In the genomic region with DNA sequence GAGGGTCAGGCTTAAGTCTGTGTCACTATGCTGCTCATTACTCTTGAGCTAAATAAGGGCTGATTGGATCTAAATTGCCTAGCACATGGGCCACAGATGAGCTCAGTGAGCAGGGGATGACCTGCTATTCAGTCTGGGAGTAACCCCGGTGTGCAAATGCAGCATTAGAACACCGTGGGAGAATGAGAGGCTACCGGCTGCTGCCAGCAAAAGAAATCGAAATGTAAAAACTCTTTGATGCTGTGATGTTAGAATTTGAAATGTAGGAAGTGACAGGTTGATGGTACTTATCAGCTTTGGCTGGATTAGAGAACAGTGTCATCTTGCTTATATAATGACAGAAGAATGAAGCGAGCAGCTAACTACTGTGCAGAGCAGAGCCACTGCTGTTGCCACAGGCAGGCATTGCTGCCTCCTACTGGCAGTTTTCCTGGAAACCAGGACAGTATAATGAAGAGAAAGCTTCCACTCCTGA, we compare ENCODE assay signal across 8 mouse cellular contexts. TPM values are rescaled to one million over a fixed set of nuclear protein-coding genes. Genes with fewer than 3 reads are reported as not detected.
DNase-seq lines count a peak whose midpoint lies in the region; ATAC-seq lines count a peak whose summit lies in the region.

No protein-coding gene starts in this region.

- H3K36me3 ChIP-seq in midbrain, embryonic 11.5 days (ENCODE audit: control insufficient read depth, insufficient read depth, low read length): no peaks in the 10 kb centered on the region
- H3K36me3 ChIP-seq in stomach, embryonic 16.5 days (ENCODE audit: control insufficient read depth, insufficient read depth, low read length): no peaks in the 10 kb centered on the region

- H3K27me3 ChIP-seq in midbrain, embryonic 11.5 days (ENCODE audit: control insufficient read depth, insufficient read depth, low read length): no peaks in the 10 kb centered on the region
- no peaks in the 10 kb centered on the region for H3K27me3 ChIP-seq in stomach, embryonic 16.5 days (ENCODE audit: control insufficient read depth, insufficient read depth, low read length)

- H3K9ac ChIP-seq in midbrain, embryonic 11.5 days (ENCODE audit: low read length): no peak overlapping the region
- no peak overlapping the region for H3K9ac ChIP-seq in stomach, embryonic 16.5 days (ENCODE audit: low read length)

- H3K27ac ChIP-seq in midbrain, embryonic 11.5 days (ENCODE audit: low read depth, low read length): peak overlapping the region; percentile 51; the same call in 1 of the 2 replicates
- H3K27ac ChIP-seq in stomach, embryonic 16.5 days (ENCODE audit: low read length): no peak overlapping the region

- intact Hi-C loops in gastrocnemius, postnatal 36 days (cut with DNase I): no loop called here

- whole genome bisulfite sequencing in midbrain, embryonic 11.5 days: 35% methylated on average over 5 of the region's 5 CpGs
- 70% methylated on average over 5 of the region's 5 CpGs for WGBS in stomach, embryonic 16.5 days

- ATAC-seq in midbrain, embryonic 11.5 days (ENCODE audit: low FRiP score): peak; percentile 93
- 0 out of 2 replicates have a peak, but pooled peaks have one; percentile 44 for ATAC-seq in stomach, embryonic 16.5 days (ENCODE audit: insufficient read depth, low FRiP score)

- H3K4me3 ChIP-seq in midbrain, embryonic 11.5 days (ENCODE audit: low read depth, low read length): no peak overlapping the region
- H3K4me3 ChIP-seq in stomach, embryonic 16.5 days (replicated peaks; ENCODE audit: low read length): no peak overlapping the region

- DNase-seq in heart, postnatal 4 days: peak; percentile 17
- no peak for DNase-seq in heart, adult 8-10 months (ENCODE audit: low spot score)
- DNase-seq in cerebellum, adult 18-20 months: peak; percentile 59 to 71
- peak; percentile 23 to 65 for DNase-seq in frontal cortex, postnatal 10 days (ENCODE audit: low spot score in 2 of 2)
- DNase-seq in kidney, postnatal 4 days: peak; percentile 34 to 60
- DNase-seq in midbrain, embryonic 11.5 days (ENCODE audit: low spot score, missing footprints): peak; percentile 86
- DNase-seq in gastrocnemius, postnatal 36 days: no peak

- H3K4me2 ChIP-seq in midbrain, embryonic 11.5 days: no peak overlapping the region
- no peak overlapping the region for H3K4me2 ChIP-seq in stomach, embryonic 16.5 days (ENCODE audit: low read depth, low read length)

- no peaks in the 10 kb centered on the region for H3K4me1 ChIP-seq in midbrain, embryonic 11.5 days (ENCODE audit: control insufficient read depth, insufficient read depth, low read length)
- no peaks in the 10 kb centered on the region for H3K4me1 ChIP-seq in stomach, embryonic 16.5 days (ENCODE audit: control insufficient read depth, insufficient read depth, low read length)

- no peaks in the 10 kb centered on the region for H3K9me3 ChIP-seq in midbrain, embryonic 11.5 days (ENCODE audit: control insufficient read depth, low read length)
- H3K9me3 ChIP-seq in stomach, embryonic 16.5 days (replicated peaks; ENCODE audit: control insufficient read depth, low read length): no peaks in the 10 kb centered on the region

RNA-seq across cellular contexts. Expression of a gene that starts 48.5 kb away (rescaled TPM):
- 10 to 100 TPM; 14.8 to 15.3 TPM for total RNA-seq in heart, postnatal 4 days (2021)
- under 1 TPM; 0.34 to 0.72 (median 0.48) TPM for total RNA-seq in heart, adult 8-10 months (2022)
- 39.1 and 39.8 TPM in 2 replicates for polyA plus RNA-seq in midbrain, embryonic 11.5 days (2014; fragmentation: Nextera tagmentation; extraction: Ambion mirVana)
- 15.4 and 18.7 TPM in 2 replicates for polyA plus RNA-seq in stomach, embryonic 16.5 days (2015; fragmentation: Nextera tagmentation; extraction: Ambion mirVana)
- under 1 TPM; 0.36 to 0.62 TPM for total RNA-seq in gastrocnemius, postnatal 36 days (2021)

Comparison
In these comparisons a context has a peak if more than half of its experiments do, and no peak if none do; other contexts are left out.
1. DNase-seq: peak in heart, postnatal 4 days (single experiment), cerebellum, adult 18-20 months (2 of 2), frontal cortex, postnatal 10 days (2 of 2), kidney, postnatal 4 days (2 of 2) and midbrain, embryonic 11.5 days (single experiment); none in heart, adult 8-10 months (single experiment) and gastrocnemius, postnatal 36 days (0 of 2).
2. RNA of a gene that starts 48.5 kb away (total RNA-seq): 14.8 to 15.3 TPM in heart, postnatal 4 days; 0.36 to 0.62 TPM in gastrocnemius, postnatal 36 days and 0.34 to 0.72 TPM in heart, adult 8-10 months; every median in the first group is over 4 times any median in the second.